Mouse (Mus musculus) CD8-positive naive resting alpha-beta T cell, adult 57 days (primary cell): ENCODE measurements around the gene Apol7c. TPM values are rescaled to one million over a fixed set of nuclear protein-coding genes. Genes with fewer than 3 reads are reported as not detected.

Experiments used
- total RNA-seq: library from RNA; stranded (reverse); gene quantifications from one replicate; pipeline ENCODE4 v1.2.4, GENCODE M21; 2023

Apol7c gene
- 1.5 TPM for total RNA-seq

DNA sequence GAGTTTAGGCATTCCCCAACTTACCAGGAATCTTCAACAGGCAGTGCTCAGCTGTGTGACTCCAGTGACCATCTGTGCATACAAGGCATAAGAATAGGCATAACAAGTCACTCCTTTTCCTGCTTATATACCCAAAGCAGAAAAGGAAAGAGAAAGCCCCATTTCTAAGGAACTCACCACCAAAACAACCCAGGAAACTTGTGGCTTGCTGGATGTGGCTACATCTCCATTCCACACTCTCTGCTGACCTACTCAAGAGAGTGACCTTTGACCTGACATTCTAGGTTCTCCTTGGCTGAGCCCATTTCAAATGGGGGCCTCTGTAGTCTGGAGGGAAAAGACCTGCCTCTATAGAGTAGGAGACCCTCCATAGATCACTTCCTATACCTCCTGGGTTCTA, at the start of gene Apol7c:
Apol7c (minus strand) TSS at position 101 of the 400 bp plus-strand sequence.

DNA sequence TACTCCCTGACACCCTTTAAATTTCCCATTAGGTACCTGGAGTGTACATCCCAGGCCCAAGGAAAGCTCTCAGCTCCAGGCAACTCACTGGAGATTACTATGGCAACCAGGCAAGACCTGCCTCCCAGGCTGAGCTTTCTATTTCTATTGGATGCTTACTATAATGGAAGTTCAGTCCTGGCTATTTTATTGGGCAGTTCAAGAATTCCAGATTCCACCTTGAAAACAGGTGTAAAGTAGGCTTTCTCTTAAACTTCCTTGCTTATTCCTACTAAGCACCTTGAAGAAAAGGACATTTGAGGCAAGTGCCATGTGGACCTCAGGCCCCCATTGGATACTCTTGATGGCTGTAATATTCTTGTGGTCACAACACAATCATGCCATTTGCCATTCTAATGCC, 28.7 kb upstream of the Apol7c start, which contains the start of gene 1700025B11Rik:
1700025B11Rik (minus strand) TSS at position 101 of the 400 bp plus-strand sequence.

DNA sequence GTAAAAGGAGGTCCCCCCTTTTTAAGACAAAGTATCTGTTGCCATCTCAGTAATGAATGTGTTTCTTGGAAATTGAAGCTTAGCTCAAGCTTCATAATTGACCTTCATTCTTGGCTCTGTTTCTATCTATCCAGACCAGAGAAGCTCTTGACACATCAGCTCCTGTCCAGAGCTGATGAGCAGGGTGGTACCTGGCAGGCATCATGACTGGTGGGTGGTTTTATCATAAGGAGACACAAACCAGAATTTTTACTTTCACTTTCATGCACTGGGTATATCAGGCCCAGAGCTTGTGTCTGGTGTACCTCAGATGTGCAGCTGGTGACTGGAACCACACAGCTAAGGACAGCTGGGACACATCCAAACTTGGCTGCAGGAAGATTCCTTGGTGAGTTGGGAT, 25.1 kb downstream of the Apol7c start, which contains the start of gene Apol11a:
Apol11a (plus strand) TSS at position 306 of the 400 bp plus-strand sequence.

DNA sequence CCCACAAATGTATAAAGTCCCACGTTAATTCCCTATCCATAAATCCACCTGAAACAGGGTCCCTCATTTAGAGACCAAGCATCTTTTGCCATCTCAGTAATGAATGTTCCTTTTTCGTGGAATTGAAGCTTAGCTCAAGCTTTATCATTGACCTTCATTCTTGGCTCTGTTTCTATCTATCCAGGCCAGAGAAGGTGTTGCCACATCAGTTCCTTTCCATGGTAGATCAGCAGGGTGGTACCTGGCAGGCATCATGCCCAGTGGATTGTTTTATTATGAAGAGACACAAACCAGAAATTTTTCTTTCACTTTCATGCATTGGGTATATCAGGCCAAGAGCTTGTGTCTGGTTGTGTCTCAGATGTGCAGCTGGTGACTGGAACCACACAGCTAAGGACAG, 56.4 kb downstream of the Apol7c start, which contains the start of gene Apol10a:
Apol10a (plus strand) TSS at position 355 of the 400 bp plus-strand sequence.

Other genes with a start within 250 kb of the Apol7c start
- not detected for gene Rbfox2, start 226.3 kb downstream of the Apol7c start, total RNA-seq
- not detected for gene Apol7a, start 134.2 kb downstream of the Apol7c start, total RNA-seq
- gene Apol9a, start 122.2 kb downstream of the Apol7c start, total RNA-seq: 1.1 TPM
- 2.5 TPM for gene Apol7b, start 85.8 kb downstream of the Apol7c start, total RNA-seq
- gene Apol10a, start 56.3 kb downstream of the Apol7c start, total RNA-seq: not detected
- 2.7 TPM for gene Apol11a, start 25.0 kb downstream of the Apol7c start, total RNA-seq
- not detected for gene 1700025B11Rik, start 28.6 kb upstream of the Apol7c start, total RNA-seq
- gene Apol10b, start 62.8 kb upstream of the Apol7c start, total RNA-seq: 1.3 TPM
- gene Gm36245, start 65.9 kb upstream of the Apol7c start, total RNA-seq: not detected
- gene Apol11b, start 110.0 kb upstream of the Apol7c start, total RNA-seq: 8.4 TPM
- gene Apol7e, start 165.5 kb upstream of the Apol7c start, total RNA-seq: 87.3 TPM
- 4.7 TPM for gene Apol9b, start 195.7 kb upstream of the Apol7c start, total RNA-seq
- gene Apol8, start 223.7 kb upstream of the Apol7c start, total RNA-seq: 13.4 TPM